Mouse (Mus musculus) midbrain, postnatal 0 days (tissue): ENCODE measurements around the gene Txndc2. TPM values are rescaled to one million over a fixed set of nuclear protein-coding genes. Genes with fewer than 3 reads are reported as not detected.

Experiments
- ATAC-seq: fragments of 200-750 bp; cut with Nextera tagmentation; 2 replicates; pipeline ENCODE4 v1.8.0; 2017; ENCODE audit warnings: moderate number of reproducible peaks, mild to moderate bottlenecking, moderate TSS enrichment, moderate library complexity; ENCODE audit not compliant: low FRiP score
- DNase-seq: peaks from one replicate; pipeline ENCODE4 v3.0.0-alpha.2; 2015; ENCODE audit warnings: low spot score
- H3K27ac ChIP-seq: fragments of 300-500 bp; sonication (generic); 2 replicates; pipeline ENCODE4 v1.5.1; 2014; ENCODE audit warnings: low read depth, mild to moderate bottlenecking, low read length, mixed read lengths
- H3K27me3 ChIP-seq: fragments of 300-500 bp; sonication (generic); 2 replicates; pipeline ENCODE4 v1.6.1; 2014; ENCODE audit warnings: low read length, control low read depth, mixed read lengths; ENCODE audit not compliant: insufficient read depth
- H3K36me3 ChIP-seq: fragments of 300-500 bp; sonication (generic); 2 replicates; pipeline ENCODE4 v1.6.1; 2014; ENCODE audit warnings: low read length, control low read depth, mixed read lengths; ENCODE audit not compliant: insufficient read depth
- H3K4me1 ChIP-seq: fragments of 300-500 bp; sonication (generic); 2 replicates; pipeline ENCODE4 v1.6.1; 2014; ENCODE audit warnings: mild to moderate bottlenecking, control low read depth, antibody characterized with exemption, low read length, mixed read lengths; ENCODE audit not compliant: insufficient read depth
- H3K4me2 ChIP-seq: fragments of 300-500 bp; sonication (generic); 2 replicates; pipeline ENCODE4 v1.6.1; 2014; ENCODE audit warnings: low read depth, mild to moderate bottlenecking, low read length, mixed read lengths; ENCODE audit not compliant: poor library complexity, severe bottlenecking
- H3K4me3 ChIP-seq: fragments of 300-500 bp; sonication (generic); 2 replicates; pipeline ENCODE4 v1.5.1; 2014; ENCODE audit warnings: low read depth, mild to moderate bottlenecking, low read length, moderate library complexity
- H3K9ac ChIP-seq: fragments of 300-500 bp; sonication (generic); replicated peaks from 2 replicates; pipeline ENCODE4 v1.6.1; 2014; ENCODE audit warnings: mild to moderate bottlenecking, low read length, moderate library complexity, mixed read lengths; ENCODE audit not compliant: poor library complexity, severe bottlenecking
- H3K9me3 ChIP-seq: fragments of 300-500 bp; sonication (generic); 2 replicates; pipeline ENCODE4 v1.6.1; 2016; ENCODE audit warnings: low read length, control low read depth
- CTCF ChIP-seq: IDR thresholded peaks from 2 replicates; pipeline ENCODE4 v1.5.1; 2016; ENCODE audit warnings: antibody characterized with exemption, mild to moderate bottlenecking
- WGBS: fragments of 180-500 bp; shearing (Covaris S2); extraction: QIAGEN DNeasy Blood & Tissue Kit; methylation state at CpG from one replicate; pipeline ENCODE4 v1.1.7; 2014; 5-methylcytosine and 5-hydroxymethylcytosine counted together
- polyA plus RNA-seq: library from polyadenylated mRNA; unstranded; fragments of >200 nt; fragmentation: Nextera tagmentation; extraction: Ambion mirVana; gene quantifications from 2 replicates; pipeline ENCODE4 v1.2.1, GENCODE M21; 2015
- total RNA-seq: library from RNA; depleted of rRNA; stranded (reverse); fragments of >200 nt; gene quantifications from 2 replicates; pipeline ENCODE4 v1.2.3, GENCODE M21; 2014; rRNA removed

Gene Txndc2
- total and polyA plus RNA-seq, 2 experiments from 2014 or later, result not detected

GRCm38 (mm10) chr17:65604892-65605291 lies 37.1 kb downstream of the Txndc2 start:
- DNase-seq (no peak), ATAC-seq (no peak)
- Histone ChIP-seq H3K27me3 (no peaks in the 10 kb centered on the region), H3K27ac (no peak overlapping the region), H3K9ac (no peak overlapping the region), H3K36me3 (no peaks in the 10 kb centered on the region), H3K4me3 (no peak overlapping the region), H3K9me3 (no peaks in the 10 kb centered on the region), H3K4me1 (peaks cover 20% of the 10 kb centered on the region; the same call in 1 of the 2 replicates), H3K4me2 (no peak overlapping the region)
- TF ChIP-seq CTCF, result no peak

- H3K27ac ChIP-seq, result no peak overlapping the region
- ATAC-seq (no peak), DNase-seq (no peak)
- no peaks in the 10 kb centered on the region for H3K27me3 ChIP-seq
- H3K9me3 ChIP-seq, result no peaks in the 10 kb centered on the region
- H3K4me2 ChIP-seq, result no peak overlapping the region
- H3K4me1 ChIP-seq, result peaks cover 16% of the 10 kb centered on the region; the same call in 1 of the 2 replicates
- H3K4me3 ChIP-seq, result no peak overlapping the region
- no peaks in the 10 kb centered on the region for H3K36me3 ChIP-seq
- no peak for TF ChIP-seq CTCF
- no peak overlapping the region for H3K9ac ChIP-seq
Observed at GRCm38 (mm10) chr17:65604315-65604714, 37.7 kb downstream of the Txndc2 start.

DNA sequence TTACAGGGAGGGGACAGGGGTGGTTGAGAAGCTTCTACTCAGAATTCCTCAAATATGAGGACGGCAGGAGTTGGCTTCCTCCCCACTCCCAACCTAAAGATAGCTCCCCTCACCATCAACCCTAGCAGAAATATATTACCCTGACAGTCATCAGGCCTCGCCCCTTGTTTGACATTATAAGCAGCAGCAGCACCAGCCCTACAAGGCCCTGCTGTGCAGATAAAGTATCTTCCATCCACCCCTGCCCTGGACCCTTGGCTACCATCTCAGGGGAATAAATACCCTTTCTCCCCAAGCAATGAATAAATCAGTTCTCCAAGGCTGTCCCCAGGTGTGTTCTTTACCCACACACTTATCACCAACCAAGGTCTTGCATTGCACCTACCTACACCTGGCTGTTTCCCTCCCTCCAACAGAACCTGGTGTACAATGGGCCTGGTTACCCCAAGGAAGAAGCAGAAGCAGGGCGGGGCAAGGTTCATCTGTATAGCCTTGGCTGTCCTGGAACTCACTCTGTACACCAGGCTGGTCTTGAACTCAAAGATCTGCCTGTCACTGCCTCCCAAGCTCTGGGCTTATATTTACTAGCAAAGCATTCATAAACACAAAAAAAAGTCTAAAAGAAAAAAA lies 44.0 kb downstream of the Txndc2 start:
- DNase-seq, result no peak
- WGBS, result 91% methylated on average over 3 of the region's 3 CpGs
- Histone ChIP-seq H3K36me3 (0 out of 2 replicates have a peak, but pooled peaks cover 1% of the 10 kb centered on the region), H3K4me3 (no peak overlapping the region), H3K9ac (no peak overlapping the region), H3K27ac (no peak overlapping the region), H3K4me1 (peaks cover 2% of the 10 kb centered on the region; the same call in 1 of the 2 replicates), H3K27me3 (no peaks in the 10 kb centered on the region), H3K4me2 (no peak overlapping the region), H3K9me3 (no peaks in the 10 kb centered on the region)
- TF ChIP-seq CTCF, result no peak
- no peak for ATAC-seq

DNA sequence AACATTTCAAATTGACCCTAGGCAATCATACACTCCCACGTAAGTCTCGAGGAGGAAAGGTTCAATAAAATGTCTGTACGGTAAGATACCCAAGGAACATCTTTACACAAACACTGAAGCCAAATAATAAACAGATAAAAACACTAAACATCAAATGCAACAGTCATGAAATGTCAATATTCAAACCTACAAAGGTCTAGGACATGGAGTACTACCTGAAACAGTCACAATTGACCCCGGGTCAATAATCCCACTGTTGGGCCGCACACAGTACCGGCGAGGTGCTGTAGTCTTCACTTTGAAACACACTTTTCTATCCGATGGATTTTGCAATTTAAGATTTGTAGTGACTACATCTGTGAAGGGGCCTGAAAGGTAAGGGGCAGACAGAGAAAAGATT lies 47.3 kb downstream of the Txndc2 start:
- no peaks in the 10 kb centered on the region for H3K27me3 ChIP-seq
- H3K36me3 ChIP-seq, result peaks cover 8% of the 10 kb centered on the region; the same call in 1 of the 2 replicates
- no peak overlapping the region for H3K27ac ChIP-seq
- no peak for ATAC-seq
- no peak overlapping the region for H3K9ac ChIP-seq
- TF ChIP-seq CTCF, result no peak
- H3K4me3 ChIP-seq, result no peak overlapping the region
- WGBS, result 89% methylated on average over 8 of the region's 8 CpGs
- no peak for DNase-seq
- H3K9me3 ChIP-seq, result no peaks in the 10 kb centered on the region
- H3K4me2 ChIP-seq, result no peak overlapping the region
- H3K4me1 ChIP-seq, result peaks cover 2% of the 10 kb centered on the region; the same call in 1 of the 2 replicates

Other genes starting within 250 kb of the Txndc2 start
- 1.1 and 1.3 TPM in 2 replicates for gene Tmem232, start 101.4 kb downstream of the Txndc2 start, total RNA-seq
- gene Tmem232, start 101.4 kb downstream of the Txndc2 start, polyA plus RNA-seq, result 1.8 TPM in 2 replicates
- gene Vapa, start 28.6 kb downstream of the Txndc2 start, total RNA-seq, result 124 and 137 TPM in 2 replicates
- 299 and 315 TPM in 2 replicates for gene Vapa, start 28.6 kb downstream of the Txndc2 start, polyA plus RNA-seq
- 81.1 and 88.1 TPM in 2 replicates for gene Rab31, start 130.6 kb upstream of the Txndc2 start, total RNA-seq
- 66.8 and 67.6 TPM in 2 replicates for gene Rab31, start 130.6 kb upstream of the Txndc2 start, polyA plus RNA-seq
- 45.6 and 58.3 TPM in 2 replicates for gene Ppp4r1, start 140.4 kb upstream of the Txndc2 start, total RNA-seq
- gene Ppp4r1, start 140.4 kb upstream of the Txndc2 start, polyA plus RNA-seq, result 24.2 and 28.6 TPM in 2 replicates
- gene Ralbp1, start 243.6 kb upstream of the Txndc2 start, total RNA-seq, result 32.9 and 42.0 TPM in 2 replicates
- gene Ralbp1, start 243.6 kb upstream of the Txndc2 start, polyA plus RNA-seq, result 50.0 and 55.8 TPM in 2 replicates